Mouse (Mus musculus): ENCODE measurements around the gene Wdr5.

The Wdr5 gene

DNA sequence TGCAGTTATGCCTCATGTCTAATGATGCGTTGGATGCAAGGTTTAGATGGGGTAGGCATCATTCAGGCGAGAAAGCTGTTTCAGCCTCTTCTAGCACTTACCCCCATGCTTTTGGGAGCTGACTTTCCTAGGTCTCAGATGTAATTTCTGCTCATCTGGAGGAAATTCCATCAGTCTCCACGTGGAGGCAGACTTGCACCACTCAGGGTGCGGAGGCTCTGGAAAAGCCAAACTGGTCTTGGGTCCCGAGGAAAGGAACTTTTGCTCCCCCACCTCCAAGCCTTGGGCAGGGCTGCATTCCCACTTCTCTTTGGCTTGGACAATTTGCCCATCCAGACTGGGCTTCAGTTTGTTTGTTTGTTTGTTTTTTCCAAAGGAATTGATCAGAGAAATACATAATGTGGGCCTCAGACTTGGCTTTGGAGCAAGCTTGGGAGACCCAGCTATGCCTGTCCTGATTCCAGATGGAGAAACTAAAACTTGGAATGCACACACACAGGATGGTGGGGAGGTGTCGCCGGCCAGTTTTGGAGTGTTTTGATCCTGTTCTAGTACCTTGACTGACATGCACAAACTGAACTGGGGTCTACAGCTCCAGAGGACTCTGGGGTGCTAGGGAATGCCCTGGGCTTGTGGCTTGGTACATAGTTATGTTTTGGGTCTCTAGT lies 37.8 kb downstream of the Wdr5 start:
- DNase-seq (ENCODE audit: low spot score in 2 of 2) = peak; percentile 83 to 87

DNA sequence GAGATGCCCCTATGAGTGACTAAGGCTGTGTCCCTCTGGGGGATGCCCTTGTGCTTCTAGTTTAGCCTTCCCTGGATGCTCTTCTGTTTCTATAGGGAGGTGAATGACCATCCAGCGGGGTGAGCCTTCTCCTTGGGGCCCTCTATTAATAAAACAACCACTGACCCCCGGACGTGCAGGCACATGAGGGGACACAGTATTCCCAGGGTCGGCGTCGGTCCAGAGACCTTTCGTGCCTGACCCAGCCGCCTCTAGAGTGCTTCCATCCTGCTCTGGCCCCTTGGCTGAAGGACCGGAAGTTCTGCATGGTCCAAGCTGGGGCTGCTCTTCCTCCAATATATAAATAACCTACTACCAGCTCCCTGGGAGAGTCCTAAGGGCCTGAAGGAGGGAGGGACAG lies 39.4 kb downstream of the Wdr5 start:
- DNase-seq (ENCODE audit: low spot score in 2 of 2) = no peak

DNA sequence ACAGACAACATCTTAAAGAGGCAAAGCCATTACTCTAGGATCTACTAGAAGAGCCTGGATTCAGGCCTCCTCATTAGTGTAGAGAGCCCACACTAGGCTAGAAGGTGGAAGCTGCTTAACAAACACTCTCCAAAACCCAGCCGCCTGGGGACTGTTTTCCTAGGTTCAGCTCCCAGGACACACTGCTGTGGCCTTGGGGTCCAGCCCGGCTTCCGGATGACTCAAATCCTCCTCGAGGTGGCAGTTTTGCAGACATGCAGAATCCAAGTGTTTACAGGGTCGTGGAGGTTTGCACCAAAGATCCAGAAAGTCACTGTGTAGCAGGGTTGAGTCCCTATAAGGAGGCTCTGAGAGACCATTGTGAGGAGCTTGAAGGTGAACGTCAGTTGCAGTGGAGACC lies 42.0 kb downstream of the Wdr5 start:
- no peak for DNase-seq (ENCODE audit: low spot score in 2 of 2)

DNA sequence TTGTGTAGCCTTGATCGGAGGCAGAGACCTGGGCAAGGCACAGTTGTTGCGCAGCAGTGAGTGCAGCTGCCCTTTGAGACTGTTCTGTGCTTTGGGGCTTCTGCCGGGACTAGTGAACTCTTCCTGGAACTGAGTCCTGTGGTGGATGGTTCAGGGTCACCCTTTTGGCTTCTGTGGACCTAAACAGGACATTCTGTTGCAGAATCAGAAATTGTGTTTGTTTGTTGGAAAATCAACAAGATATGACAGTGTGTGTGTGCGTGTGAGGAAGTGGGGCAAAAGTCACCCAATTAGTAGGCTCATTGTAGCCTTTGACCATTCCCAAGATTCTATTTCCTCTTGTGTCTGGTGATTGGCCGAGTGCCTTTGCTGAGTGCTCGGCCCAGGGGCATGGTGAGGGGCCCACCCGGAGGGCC lies 45.8 kb downstream of the Wdr5 start:
- no peak for DNase-seq (ENCODE audit: low spot score in 2 of 2)

DNA sequence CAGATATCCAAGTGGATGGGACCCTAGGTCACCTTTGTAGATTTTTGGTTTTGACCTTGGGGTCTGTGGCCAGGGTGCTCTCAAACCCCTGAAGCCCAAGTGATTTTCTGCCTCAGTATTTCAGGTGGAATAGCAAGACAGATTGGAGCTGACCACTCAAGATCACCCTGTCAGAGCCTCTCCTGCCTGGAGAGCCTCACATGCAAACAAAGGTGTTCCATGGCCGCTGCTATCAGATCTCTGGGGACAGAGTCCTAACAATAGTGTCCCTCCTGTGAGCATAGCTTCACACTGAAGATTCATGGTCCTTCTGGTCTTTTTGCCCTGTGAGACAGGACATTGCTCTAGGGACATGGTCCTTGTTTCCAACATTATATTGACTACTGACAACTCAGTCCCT lies 46.2 kb downstream of the Wdr5 start:
- DNase-seq (ENCODE audit: low spot score in 2 of 2) = no peak

DNA sequence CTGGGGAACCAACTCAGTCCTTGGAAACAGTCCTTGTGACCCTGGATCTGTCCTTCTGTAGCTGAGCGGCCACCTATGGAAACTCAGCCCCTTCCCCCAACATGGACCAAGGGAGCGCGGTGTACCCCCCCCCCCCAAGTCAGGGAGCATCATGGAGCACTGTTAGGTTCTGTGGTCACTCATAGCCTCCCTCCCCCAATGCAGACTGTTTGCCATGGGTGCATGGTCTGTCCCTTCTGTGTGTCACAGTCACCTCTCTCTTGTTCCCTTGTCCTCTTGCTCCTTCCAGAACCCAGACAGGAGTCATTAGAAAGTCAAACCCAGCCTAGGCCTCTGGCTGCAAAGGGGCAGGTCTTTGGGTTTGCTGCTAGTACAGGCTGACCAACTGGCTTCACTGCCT lies 46.9 kb downstream of the Wdr5 start:
- DNase-seq (ENCODE audit: low spot score in 2 of 2) = no peak

DNA sequence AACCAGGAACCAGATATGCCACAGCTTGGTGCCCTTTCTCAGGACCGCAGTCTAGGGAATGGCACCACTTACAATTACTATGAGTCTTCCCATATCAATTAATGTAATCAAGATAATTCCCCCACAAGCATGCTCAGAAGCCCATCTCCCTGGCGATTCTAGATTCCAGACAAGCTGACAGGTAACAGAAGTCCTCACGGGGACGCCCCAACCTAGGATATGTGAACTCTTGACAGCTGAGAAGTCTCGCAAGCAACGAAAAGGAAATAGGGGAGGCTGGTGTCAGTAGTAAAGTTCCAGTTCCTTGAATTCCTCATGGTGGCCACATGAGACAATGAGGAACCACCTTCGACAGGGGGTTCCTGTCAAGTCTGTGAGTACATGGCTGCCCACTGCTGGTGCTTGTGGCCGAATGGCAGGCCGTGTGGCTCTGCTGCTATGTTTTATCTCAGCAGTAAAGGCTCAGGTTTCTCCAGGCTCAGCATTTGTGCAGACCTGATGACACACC lies 48.7 kb downstream of the Wdr5 start:
- no peak for DNase-seq (ENCODE audit: low spot score in 2 of 2)

DNA sequence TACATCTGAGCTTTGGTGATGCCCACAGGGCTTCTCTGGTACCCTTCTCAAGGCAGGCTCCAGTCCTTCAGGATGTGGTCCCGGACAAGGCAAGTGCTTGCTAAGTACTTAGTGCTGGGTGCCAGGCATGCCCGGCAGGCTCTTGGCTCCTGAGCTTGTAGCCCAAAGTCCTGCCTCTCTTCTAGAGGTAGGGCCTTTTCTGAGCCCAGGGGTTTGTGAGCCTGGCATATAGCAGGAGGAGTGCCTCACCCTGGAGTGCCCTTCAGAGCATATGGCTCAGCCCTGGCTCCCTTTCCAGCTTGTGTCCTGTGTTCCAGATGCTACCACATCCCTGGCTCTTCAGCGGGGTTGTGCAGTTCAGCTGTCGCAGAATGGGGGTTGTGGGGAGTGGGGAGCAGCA lies 49.7 kb downstream of the Wdr5 start:
- DNase-seq (ENCODE audit: low spot score in 2 of 2) = no peak

DNA sequence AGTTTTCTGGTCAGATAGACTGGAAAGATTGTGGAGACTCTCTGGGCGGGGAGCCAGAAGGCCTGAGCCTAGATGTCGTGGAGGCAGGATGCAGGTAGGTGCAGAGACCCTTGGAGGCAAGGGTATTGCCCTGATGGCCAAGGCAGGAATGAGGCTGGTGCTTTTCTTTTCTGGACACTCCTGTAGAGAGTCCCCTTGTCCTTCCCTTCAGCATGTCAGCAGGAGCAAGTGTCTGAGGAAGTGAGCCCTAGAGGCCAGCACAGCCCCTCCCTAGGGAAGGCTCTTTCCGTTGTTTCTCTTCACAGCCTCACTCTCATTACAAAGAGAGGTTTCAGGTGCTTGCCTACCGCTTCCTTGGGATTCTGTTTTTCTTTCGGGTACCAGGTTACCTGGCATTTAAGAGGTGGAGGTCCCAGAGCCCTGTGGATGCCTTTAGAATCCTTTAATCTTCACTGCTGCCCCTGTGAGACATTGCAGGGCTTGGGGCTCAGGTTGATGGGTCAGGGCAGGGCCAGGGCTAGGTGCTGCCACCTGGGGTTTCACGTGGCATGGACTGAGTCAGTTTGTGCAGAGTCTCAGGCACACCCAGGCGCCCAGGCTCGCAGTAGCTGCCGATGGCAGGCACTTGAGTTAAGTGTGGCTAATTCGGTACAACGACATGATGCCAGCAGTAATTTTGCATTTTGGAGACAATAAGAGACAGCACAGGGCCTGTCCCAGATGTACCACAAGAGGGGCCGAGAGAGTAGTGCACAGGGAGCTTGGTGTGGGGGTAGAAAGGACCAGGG lies 50.6 kb downstream of the Wdr5 start:
- no peak for DNase-seq (ENCODE audit: low spot score in 2 of 2)

DNA sequence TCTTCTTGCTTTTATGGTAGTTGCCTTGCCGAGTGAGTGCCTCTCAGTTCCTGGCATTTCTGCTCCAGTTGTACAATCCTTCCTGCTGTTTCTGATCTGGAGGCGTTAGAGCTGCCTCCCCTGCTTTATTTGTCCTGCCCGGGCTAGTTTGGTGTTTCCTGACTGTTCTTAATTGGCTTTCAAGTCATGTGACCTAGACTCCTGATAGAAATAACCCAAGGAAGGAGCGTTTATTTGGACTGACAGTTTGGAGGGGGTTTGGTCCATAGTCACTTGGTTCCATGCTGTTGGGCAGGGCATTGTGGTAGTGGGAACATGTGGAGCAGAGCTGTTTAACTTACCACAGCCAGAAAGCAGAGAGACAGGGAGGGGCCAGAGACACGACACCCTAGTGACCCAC lies 55.9 kb downstream of the Wdr5 start:
- DNase-seq (ENCODE audit: low spot score in 2 of 2) = no peak

DNA sequence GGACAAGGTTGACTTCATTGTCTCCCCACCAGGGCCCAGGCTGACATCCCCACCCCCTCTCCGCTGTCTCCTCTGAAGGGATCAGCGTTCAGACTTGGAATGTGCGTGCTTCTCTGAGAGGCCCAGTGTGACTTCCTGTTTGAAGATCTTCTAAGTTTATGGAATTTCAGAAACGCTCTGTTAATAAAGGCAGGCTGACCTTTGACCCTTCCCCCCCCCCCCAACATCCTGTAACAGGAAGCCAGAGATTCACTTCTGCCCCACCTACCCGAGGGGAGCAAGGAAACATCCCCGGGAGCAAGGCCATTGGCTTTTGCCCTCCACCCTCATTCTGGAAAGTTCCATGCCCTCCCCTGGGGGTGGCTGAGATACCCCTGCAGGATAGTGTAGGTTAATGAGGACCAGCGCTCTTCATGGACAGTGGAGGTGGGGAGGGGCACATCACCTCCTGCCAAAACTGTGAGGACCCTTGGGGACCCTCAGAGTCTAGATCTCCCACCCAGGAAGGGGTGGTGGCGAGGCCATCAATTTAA lies 57.4 kb downstream of the Wdr5 start:
- DNase-seq (ENCODE audit: low spot score in 2 of 2) = no peak

DNA sequence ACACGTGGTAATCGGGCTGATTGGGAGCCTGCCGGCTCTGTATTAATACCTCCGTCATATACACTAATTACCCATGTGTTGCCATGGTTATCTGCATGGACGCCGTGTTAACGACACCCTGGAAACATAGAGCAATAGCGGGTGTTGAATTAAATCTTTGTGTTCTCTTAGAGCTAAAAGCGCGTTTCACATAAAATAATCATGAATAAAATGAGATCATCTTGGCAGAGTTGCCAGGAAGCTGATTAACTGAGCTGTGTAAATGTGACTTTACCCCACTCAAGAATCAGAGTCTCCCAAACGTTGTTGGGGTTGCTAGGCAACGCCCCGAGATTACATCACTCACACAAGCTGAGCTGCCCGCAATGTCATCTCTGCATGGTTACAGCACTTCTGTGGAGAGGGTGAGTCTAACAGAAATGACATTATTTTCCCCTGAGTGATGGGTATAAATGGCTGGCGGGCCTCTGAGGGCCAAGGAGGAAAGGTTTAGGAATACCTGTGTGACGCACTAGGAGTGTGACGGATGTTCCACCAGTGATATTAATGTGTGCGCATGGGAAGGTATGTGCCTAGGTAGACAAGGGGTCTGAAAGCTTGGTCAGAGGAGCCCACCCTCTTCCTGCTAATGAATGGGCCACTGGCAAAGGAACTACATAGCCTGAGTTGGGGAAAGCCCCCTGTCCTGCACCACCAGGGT lies 58.1 kb downstream of the Wdr5 start:
- peak; percentile 85 to 88 for DNase-seq (ENCODE audit: low spot score in 2 of 2)

DNA sequence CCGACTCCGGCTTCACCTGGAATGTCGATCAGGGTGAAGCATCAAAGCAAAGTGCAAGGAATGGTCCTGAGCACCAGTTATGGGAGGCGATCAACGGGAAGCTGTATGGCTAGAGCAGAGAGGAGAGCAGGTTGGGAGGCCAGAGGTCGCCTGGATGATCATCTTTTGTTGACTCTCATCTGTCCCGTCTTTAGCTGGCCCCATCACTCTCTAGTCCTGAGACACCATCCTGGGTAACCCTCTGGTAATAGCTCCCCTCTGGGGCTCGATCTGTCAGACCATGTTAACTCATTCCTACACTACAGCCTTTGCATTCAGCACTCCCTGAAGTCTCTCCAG lies 58.6 kb downstream of the Wdr5 start:
- DNase-seq (ENCODE audit: low spot score in 2 of 2) = no peak

DNA sequence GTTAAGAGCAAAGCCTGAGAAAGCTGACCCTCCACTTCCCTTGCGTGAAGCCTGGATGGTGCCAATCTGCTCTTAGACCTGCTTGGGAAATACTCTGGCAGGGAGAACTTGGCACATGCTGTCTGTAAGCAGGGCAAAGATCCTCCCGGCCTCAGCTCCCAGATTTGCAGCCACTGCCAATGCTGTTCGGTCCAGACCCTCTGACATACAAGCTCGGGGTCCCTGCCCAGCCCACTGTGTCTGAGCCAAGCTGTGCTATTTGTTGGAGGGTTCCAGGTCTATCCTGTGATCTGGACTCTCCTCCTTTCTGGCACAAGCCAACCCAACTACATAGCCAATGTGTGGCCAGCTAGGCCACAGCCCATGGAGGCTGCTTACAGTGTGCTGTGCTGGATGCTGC lies 61.5 kb downstream of the Wdr5 start:
- DNase-seq (ENCODE audit: low spot score in 2 of 2) = no peak

DNA sequence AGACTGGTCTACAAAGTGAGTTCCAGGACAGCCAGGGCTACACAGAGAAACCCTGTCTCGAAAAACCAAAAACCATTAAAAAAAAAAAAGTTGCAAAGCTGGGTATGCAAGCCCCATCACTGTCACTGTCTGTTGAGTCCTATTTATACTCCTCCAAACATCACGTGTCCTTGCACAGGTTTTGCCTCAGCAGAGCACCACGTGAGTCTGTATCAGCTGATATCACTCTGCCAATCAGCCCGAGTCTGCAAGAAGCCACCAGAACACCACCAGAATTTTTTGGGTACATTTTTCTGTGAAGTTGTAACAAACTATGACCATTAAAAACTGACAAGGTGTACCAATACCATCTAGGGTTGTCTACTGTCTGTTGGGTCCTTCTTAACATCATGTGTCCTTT lies 63.6 kb downstream of the Wdr5 start:
- no peak for DNase-seq (ENCODE audit: low spot score in 2 of 2)

DNA sequence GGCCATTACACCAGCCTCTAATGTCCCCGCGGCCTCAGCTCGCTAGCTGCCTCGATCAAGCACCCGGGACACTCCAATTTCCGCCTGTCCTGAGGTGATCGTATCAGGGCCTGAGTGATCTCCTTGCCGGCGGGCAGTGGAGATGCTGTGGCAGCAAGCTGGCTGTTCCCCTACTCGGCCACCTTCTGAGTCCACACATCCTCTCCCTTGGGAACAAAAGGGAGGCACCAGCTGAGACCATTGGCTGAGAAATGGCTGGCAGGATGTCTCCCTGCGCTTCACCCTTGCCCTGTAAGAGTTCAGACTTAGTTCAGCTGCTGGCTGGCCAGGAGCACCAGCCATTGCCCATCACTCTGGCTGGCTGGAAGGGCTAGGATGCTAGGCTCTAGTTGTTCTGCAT lies 67.2 kb downstream of the Wdr5 start:
- no peak for DNase-seq (ENCODE audit: low spot score in 2 of 2)

DNA sequence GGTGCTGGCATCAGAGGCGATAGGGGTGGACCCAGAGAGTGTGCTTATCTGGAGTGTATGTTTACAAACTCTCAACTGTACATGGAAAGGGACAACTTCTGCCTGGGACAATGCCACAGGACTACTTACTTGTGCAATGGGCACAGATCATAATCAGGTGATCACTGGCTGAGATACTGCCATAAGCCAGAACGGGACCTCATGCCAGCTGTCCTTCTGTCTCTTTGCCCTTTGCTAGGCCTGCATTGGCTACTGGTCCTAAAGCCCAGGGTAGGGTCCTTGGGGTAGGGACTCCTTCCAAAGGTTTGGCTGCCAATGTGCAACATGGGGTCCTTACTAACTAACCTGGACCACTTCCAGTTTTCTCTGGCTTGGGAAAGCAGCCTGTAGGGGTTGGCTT lies 68.1 kb downstream of the Wdr5 start:
- DNase-seq (ENCODE audit: low spot score in 2 of 2) = no peak

DNA sequence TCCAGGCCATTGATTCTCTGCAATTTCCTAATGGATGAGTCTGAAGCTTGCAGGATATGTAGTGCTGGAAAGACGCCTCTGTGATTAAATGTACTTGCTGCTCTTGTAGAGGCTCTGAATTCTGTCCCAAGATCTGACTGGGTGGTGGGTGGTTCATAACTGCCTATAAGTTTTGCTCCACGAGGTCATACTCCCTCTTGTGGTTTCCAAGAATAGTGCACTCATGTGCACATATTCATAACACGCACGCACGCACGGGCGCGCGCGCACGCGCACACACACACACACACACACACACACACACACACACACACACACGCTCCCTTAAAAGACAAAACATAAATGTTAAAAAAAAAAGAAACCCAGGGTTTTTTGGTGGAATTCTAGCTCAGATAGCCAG lies 69.6 kb downstream of the Wdr5 start:
- DNase-seq (ENCODE audit: low spot score in 2 of 2) = no peak
